Mouse (Mus musculus): ENCODE results near the gene Lamtor1. TPM values are rescaled to one million over a fixed set of nuclear protein-coding genes. Genes with fewer than 3 reads are reported as not detected.
A peak's percentile ranks its signal among the peaks of the same experiment; 100 is the strongest.

Lamtor1 gene
- total RNA-seq, 2 experiments from 2014 or later: 90.2 to 96.3 TPM

- DNase-seq (ENCODE audit: low spot score in 2 of 2): no peak
These were observed 45.9 kb downstream of the Lamtor1 start for GRCm38 (mm10) chr7:101951648-101952047.

- no peak for DNase-seq (ENCODE audit: low spot score in 2 of 2)
These were observed 46.4 kb downstream of the Lamtor1 start for GRCm38 (mm10) chr7:101952098-101952497.

GRCm38 (mm10) chr7:101954163-101954562 lies 48.5 kb downstream of the Lamtor1 start:
- DNase-seq (ENCODE audit: low spot score in 2 of 2): no peak

GRCm38 (mm10) chr7:101955276-101955675 lies 49.6 kb downstream of the Lamtor1 start:
- no peak for DNase-seq (ENCODE audit: low spot score in 2 of 2)

GRCm38 (mm10) chr7:101955862-101956261 lies 50.2 kb downstream of the Lamtor1 start:
- no peak for DNase-seq (ENCODE audit: low spot score in 2 of 2)

GRCm38 (mm10) chr7:101956481-101956880 lies 50.8 kb downstream of the Lamtor1 start:
- DNase-seq (ENCODE audit: low spot score in 2 of 2): no peak

- no peak for DNase-seq (ENCODE audit: low spot score in 2 of 2)
These were observed 51.2 kb downstream of the Lamtor1 start for GRCm38 (mm10) chr7:101956911-101957310.

- no peak for DNase-seq (ENCODE audit: low spot score in 2 of 2)
These were observed 57.1 kb downstream of the Lamtor1 start for GRCm38 (mm10) chr7:101962829-101963228.

GRCm38 (mm10) chr7:101963621-101964020 lies 57.9 kb downstream of the Lamtor1 start:
- no peak for DNase-seq (ENCODE audit: low spot score in 2 of 2)

GRCm38 (mm10) chr7:101964551-101964950 lies 58.8 kb downstream of the Lamtor1 start:
- no peak for DNase-seq (ENCODE audit: low spot score in 2 of 2)

GRCm38 (mm10) chr7:101965606-101966005 lies 59.9 kb downstream of the Lamtor1 start:
- DNase-seq (ENCODE audit: low spot score in 2 of 2): no peak

GRCm38 (mm10) chr7:101967256-101967655 lies 61.6 kb downstream of the Lamtor1 start:
- DNase-seq (ENCODE audit: low spot score in 2 of 2): no peak

GRCm38 (mm10) chr7:101968751-101969150 lies 63.0 kb downstream of the Lamtor1 start:
- no peak for DNase-seq (ENCODE audit: low spot score in 2 of 2)

- peak; percentile 81 to 88 for DNase-seq (ENCODE audit: low spot score in 2 of 2)
These were observed 64.2 kb downstream of the Lamtor1 start for GRCm38 (mm10) chr7:101969694-101970428.

GRCm38 (mm10) chr7:101970429-101970775 lies 64.7 kb downstream of the Lamtor1 start:
- DNase-seq (ENCODE audit: low spot score in 2 of 2): peak; percentile 76 to 91

- peak; percentile 69 to 84 for DNase-seq (ENCODE audit: low spot score in 2 of 2)
These were observed 65.2 kb downstream of the Lamtor1 start for GRCm38 (mm10) chr7:101970821-101971461.

GRCm38 (mm10) chr7:101971721-101972120 lies 66.0 kb downstream of the Lamtor1 start:
- no peak for DNase-seq (ENCODE audit: low spot score in 2 of 2)

GRCm38 (mm10) chr7:101973730-101974129 lies 68.0 kb downstream of the Lamtor1 start:
- DNase-seq (ENCODE audit: low spot score in 2 of 2): no peak

- peak; percentile 11 to 35 for DNase-seq (ENCODE audit: low spot score in 2 of 2)
These were observed 68.8 kb downstream of the Lamtor1 start for GRCm38 (mm10) chr7:101974505-101974904.
